Mouse (Mus musculus) forebrain, embryonic 15.5 days (tissue): ENCODE data around the gene Gm42906. TPM values are rescaled to one million over a fixed set of nuclear protein-coding genes. Genes with fewer than 3 reads are reported as not detected.

ENCODE experiments used
- ATAC-seq: fragments of 200-750 bp; cut with Nextera tagmentation; replicated peaks from 2 replicates; pipeline ENCODE4 v1.8.0; 2017; ENCODE audit warnings: mild to moderate bottlenecking, moderate TSS enrichment, moderate library complexity
- H3K27ac ChIP-seq: fragments of 300-500 bp; sonication (generic); replicated peaks from 2 replicates; pipeline ENCODE4 v1.5.1; 2015; ENCODE audit warnings: mild to moderate bottlenecking, inconsistent platforms
- H3K27me3 ChIP-seq: fragments of 300-500 bp; sonication (generic); 2 replicates; pipeline ENCODE4 v1.6.1; 2015; ENCODE audit warnings: inconsistent platforms
- H3K36me3 ChIP-seq: fragments of 300-500 bp; sonication (generic); 2 replicates; pipeline ENCODE4 v1.6.1; 2015; ENCODE audit warnings: mild to moderate bottlenecking, inconsistent platforms
- H3K4me1 ChIP-seq: fragments of 300-500 bp; sonication (generic); 2 replicates; pipeline ENCODE4 v1.6.1; 2015; ENCODE audit warnings: inconsistent platforms
- H3K4me2 ChIP-seq: fragments of 300-500 bp; sonication (generic); replicated peaks from 2 replicates; pipeline ENCODE4 v1.6.1; 2015; ENCODE audit warnings: mild to moderate bottlenecking, inconsistent platforms
- H3K4me3 ChIP-seq: fragments of 300-500 bp; sonication (generic); 2 replicates; pipeline ENCODE4 v1.5.1; 2015; ENCODE audit warnings: mild to moderate bottlenecking, inconsistent platforms
- H3K9ac ChIP-seq: fragments of 300-500 bp; sonication (generic); replicated peaks from 2 replicates; pipeline ENCODE4 v1.6.1; 2015; ENCODE audit warnings: mild to moderate bottlenecking, inconsistent platforms
- H3K9me3 ChIP-seq: fragments of 300-500 bp; sonication (generic); 2 replicates; pipeline ENCODE4 v1.6.1; 2016; ENCODE audit warnings: inconsistent platforms
- WGBS: fragments of 180-500 bp; shearing (Covaris S2); methylation state at CpG from one replicate; pipeline ENCODE4 v1.1.7; 2015; ENCODE audit warnings: mixed read lengths; 5-methylcytosine and 5-hydroxymethylcytosine counted together
- polyA plus RNA-seq: library from polyadenylated mRNA; unstranded; fragments of >200 nt; fragmentation: Nextera tagmentation; extraction: Ambion mirVana; gene quantifications from 2 replicates; pipeline ENCODE4 v1.2.1, GENCODE M21; 2015

Gm42906 gene
- polyA plus RNA-seq, 1 experiment from 2014 or later = not detected

DNA sequence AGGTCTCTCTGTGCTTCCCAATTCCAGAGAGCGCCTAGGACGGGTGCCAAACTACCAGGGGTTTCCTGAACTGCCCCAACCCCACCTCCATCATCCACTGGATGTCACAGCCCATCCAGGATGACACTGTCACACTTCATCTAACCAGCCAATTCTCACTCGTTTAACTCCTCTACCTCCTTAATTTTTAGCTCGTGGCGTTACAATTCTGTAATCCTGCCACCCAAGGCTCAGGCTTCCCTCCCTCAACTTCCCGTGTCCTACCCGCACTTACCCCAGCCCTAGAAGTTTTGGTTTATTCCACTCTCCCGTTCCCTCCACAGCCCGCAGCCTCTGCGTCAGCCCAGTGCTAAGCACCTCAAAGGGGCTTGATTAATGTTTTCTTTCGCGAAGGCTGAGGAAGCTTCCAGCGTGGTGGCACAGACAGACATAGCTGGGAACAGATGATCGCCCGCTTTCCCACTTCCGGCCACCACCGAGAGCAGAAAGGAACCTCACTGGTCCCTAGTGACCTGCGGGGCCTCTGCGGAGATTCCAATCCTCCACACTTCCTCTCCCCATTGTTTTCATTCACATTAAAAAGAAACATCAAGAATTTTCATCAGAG is 319.6 kb downstream of the Gm42906 start:
- no peaks in the 10 kb centered on the region for H3K9me3 ChIP-seq
- H3K9ac ChIP-seq = no peak overlapping the region
- no peak overlapping the region for H3K4me3 ChIP-seq
- no peaks in the 10 kb centered on the region for H3K4me1 ChIP-seq
- H3K27ac ChIP-seq = no peak overlapping the region
- no peaks in the 10 kb centered on the region for H3K36me3 ChIP-seq
- ATAC-seq = no peak
- no peaks in the 10 kb centered on the region for H3K27me3 ChIP-seq
- H3K4me2 ChIP-seq = no peak overlapping the region
- WGBS = 79% methylated on average over 19 of the region's 19 CpGs

DNA sequence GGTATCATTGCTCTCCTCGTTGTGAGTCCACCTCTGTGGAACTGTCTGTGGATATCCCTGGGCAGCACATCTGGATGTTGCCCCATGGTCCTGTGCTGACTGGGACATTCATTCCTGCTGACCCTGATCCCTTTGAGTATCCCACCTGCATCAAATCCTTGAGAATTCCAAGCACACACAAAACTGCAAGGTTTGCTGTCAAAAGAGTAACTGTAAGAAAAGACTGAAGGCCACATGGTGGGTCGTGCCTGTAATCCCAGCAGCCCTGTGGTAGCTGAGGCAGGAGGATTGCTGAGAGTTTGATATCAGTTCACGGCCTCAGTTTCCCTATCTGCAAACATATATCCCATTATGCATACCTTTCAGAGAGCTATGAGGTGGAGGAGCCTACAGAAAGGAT is 321.1 kb downstream of the Gm42906 start:
- Histone ChIP-seq H3K4me3 (no peak overlapping the region), H3K27ac (no peak overlapping the region), H3K9ac (no peak overlapping the region), H3K4me2 (no peak overlapping the region), H3K27me3 (no peaks in the 10 kb centered on the region), H3K4me1 (no peaks in the 10 kb centered on the region), H3K36me3 (no peaks in the 10 kb centered on the region), H3K9me3 (no peaks in the 10 kb centered on the region)
- ATAC-seq = no peak
- WGBS = 89% methylated on average over 3 of the region's 3 CpGs

- Histone ChIP-seq H3K9me3 (no peaks in the 10 kb centered on the region), H3K9ac (no peak overlapping the region), H3K4me2 (no peak overlapping the region), H3K27me3 (no peaks in the 10 kb centered on the region), H3K36me3 (no peaks in the 10 kb centered on the region), H3K4me3 (no peak overlapping the region), H3K27ac (no peak overlapping the region), H3K4me1 (no peaks in the 10 kb centered on the region)
- 84% methylated on average over 10 of the region's 10 CpGs for WGBS
- ATAC-seq = no peak
Measured at GRCm38 (mm10) chr5:151105054-151105971, 322.6 kb downstream of the Gm42906 start.

GRCm38 (mm10) chr5:151104354-151105053 is 323.5 kb downstream of the Gm42906 start:
- Histone ChIP-seq H3K9ac (no peak overlapping the region), H3K9me3 (no peaks in the 10 kb centered on the region), H3K4me3 (no peak overlapping the region), H3K4me1 (no peaks in the 10 kb centered on the region), H3K36me3 (no peaks in the 10 kb centered on the region), H3K27ac (no peak overlapping the region), H3K4me2 (no peak overlapping the region), H3K27me3 (no peaks in the 10 kb centered on the region)
- 61% methylated on average over 9 of the region's 9 CpGs for WGBS
- ATAC-seq = no peak

- Histone ChIP-seq H3K4me1 (no peaks in the 10 kb centered on the region), H3K9ac (no peak overlapping the region), H3K9me3 (no peaks in the 10 kb centered on the region), H3K27me3 (no peaks in the 10 kb centered on the region), H3K4me3 (no peak overlapping the region), H3K4me2 (no peak overlapping the region), H3K27ac (no peak overlapping the region), H3K36me3 (no peaks in the 10 kb centered on the region)
- 87% methylated on average over 4 of the region's 4 CpGs for WGBS
- ATAC-seq = no peak
Measured at GRCm38 (mm10) chr5:151103284-151103683, 324.7 kb downstream of the Gm42906 start.

GRCm38 (mm10) chr5:151102262-151102661 is 325.7 kb downstream of the Gm42906 start:
- no peak overlapping the region for H3K27ac ChIP-seq
- no peak overlapping the region for H3K4me2 ChIP-seq
- no peaks in the 10 kb centered on the region for H3K36me3 ChIP-seq
- no peak overlapping the region for H3K9ac ChIP-seq
- no peak overlapping the region for H3K4me3 ChIP-seq
- ATAC-seq = no peak
- 49% methylated on average over 2 of the region's 2 CpGs for WGBS
- H3K4me1 ChIP-seq = no peaks in the 10 kb centered on the region
- no peaks in the 10 kb centered on the region for H3K9me3 ChIP-seq
- H3K27me3 ChIP-seq = no peaks in the 10 kb centered on the region

DNA sequence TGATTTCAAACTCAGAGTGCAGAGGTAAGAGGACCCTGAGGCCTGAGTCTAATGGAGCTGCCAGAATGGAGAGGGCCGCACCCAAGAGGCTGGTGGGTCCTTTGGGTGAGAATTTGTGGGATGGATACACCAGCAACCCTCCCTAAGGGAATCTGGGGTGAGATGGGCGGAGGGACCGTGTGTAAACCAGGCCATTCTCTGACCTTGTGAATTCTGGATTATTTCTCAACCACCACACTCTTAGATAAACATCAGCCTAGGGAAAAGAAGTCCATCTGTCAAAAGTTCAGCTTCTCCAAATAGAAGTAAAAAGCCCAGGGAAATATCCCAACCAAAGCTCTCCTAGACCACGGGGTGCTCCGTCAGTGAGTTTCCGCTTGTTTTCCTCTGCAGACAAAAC is 332.0 kb downstream of the Gm42906 start:
- Histone ChIP-seq H3K4me1 (no peaks in the 10 kb centered on the region), H3K9ac (no peak overlapping the region), H3K36me3 (no peaks in the 10 kb centered on the region), H3K4me2 (no peak overlapping the region), H3K9me3 (no peaks in the 10 kb centered on the region), H3K4me3 (no peak overlapping the region), H3K27me3 (no peaks in the 10 kb centered on the region), H3K27ac (no peak overlapping the region)
- no peak for ATAC-seq
- 91% methylated on average over 6 of the region's 6 CpGs for WGBS

GRCm38 (mm10) chr5:151092886-151093665 is 334.9 kb downstream of the Gm42906 start:
- WGBS = 69% methylated on average over 3 of the region's 3 CpGs
- Histone ChIP-seq H3K36me3 (no peaks in the 10 kb centered on the region), H3K27me3 (no peaks in the 10 kb centered on the region), H3K4me2 (no peak overlapping the region), H3K9ac (no peak overlapping the region), H3K4me1 (0 out of 2 replicates have a peak, but pooled peaks cover under 1% of the 10 kb centered on the region), H3K9me3 (no peaks in the 10 kb centered on the region), H3K27ac (no peak overlapping the region), H3K4me3 (no peak overlapping the region)
- no peak for ATAC-seq

GRCm38 (mm10) chr5:151090996-151091395 is 337.0 kb downstream of the Gm42906 start:
- 83% methylated on average over 6 of the region's 6 CpGs for WGBS
- Histone ChIP-seq H3K27me3 (no peaks in the 10 kb centered on the region), H3K9me3 (no peaks in the 10 kb centered on the region), H3K4me3 (no peak overlapping the region), H3K4me2 (no peak overlapping the region), H3K4me1 (0 out of 2 replicates have a peak, but pooled peaks cover 3% of the 10 kb centered on the region), H3K36me3 (no peaks in the 10 kb centered on the region), H3K9ac (no peak overlapping the region), H3K27ac (no peak overlapping the region)
- no peak for ATAC-seq

DNA sequence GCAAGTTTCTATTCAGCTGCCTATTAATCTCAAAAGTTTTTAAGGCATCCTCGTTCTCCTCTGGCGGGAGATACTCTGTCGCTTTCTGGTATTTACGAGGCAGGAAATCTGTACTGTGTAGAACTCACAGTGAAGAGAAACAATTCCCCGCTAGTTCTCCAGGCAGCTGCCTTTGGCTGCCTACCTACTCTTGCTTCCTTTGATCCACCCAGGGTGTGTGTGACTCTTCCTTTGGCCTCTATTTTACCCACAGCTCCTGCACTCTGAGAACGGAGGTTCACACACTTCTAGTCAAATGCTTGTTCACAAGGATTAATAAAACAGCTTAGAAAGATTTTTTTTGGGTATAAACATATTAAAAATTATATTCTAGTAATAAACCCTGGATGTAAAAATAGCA is 338.8 kb downstream of the Gm42906 start:
- no peak for ATAC-seq
- H3K4me3 ChIP-seq = no peak overlapping the region
- no peak overlapping the region for H3K27ac ChIP-seq
- no peaks in the 10 kb centered on the region for H3K9me3 ChIP-seq
- 52% methylated on average over 6 of the region's 6 CpGs for WGBS
- H3K36me3 ChIP-seq = no peaks in the 10 kb centered on the region
- 0 out of 2 replicates have a peak, but pooled peaks cover 3% of the 10 kb centered on the region for H3K4me1 ChIP-seq
- no peaks in the 10 kb centered on the region for H3K27me3 ChIP-seq
- no peak overlapping the region for H3K9ac ChIP-seq
- no peak overlapping the region for H3K4me2 ChIP-seq

GRCm38 (mm10) chr5:151086425-151087202 is 341.3 kb downstream of the Gm42906 start:
- no peak overlapping the region for H3K4me3 ChIP-seq
- ATAC-seq = no peak
- WGBS = 84% methylated on average over 9 of the region's 9 CpGs
- H3K27ac ChIP-seq = no peak overlapping the region
- no peak overlapping the region for H3K4me2 ChIP-seq
- no peaks in the 10 kb centered on the region for H3K9me3 ChIP-seq
- 0 out of 2 replicates have a peak, but pooled peaks cover 3% of the 10 kb centered on the region for H3K4me1 ChIP-seq
- no peak overlapping the region for H3K9ac ChIP-seq
- H3K36me3 ChIP-seq = no peaks in the 10 kb centered on the region
- no peaks in the 10 kb centered on the region for H3K27me3 ChIP-seq
